Mouse (Mus musculus) hindbrain, embryonic 12.5 days (tissue): ENCODE data around the gene Pou2af1. TPM values are rescaled to one million over a fixed set of nuclear protein-coding genes. Genes with fewer than 3 reads are reported as not detected.

Experiments used
- ATAC-seq: fragments of 200-750 bp; cut with Nextera tagmentation; 2 replicates; pipeline ENCODE4 v1.8.0; 2017; ENCODE audit warnings: moderate TSS enrichment; ENCODE audit not compliant: low FRiP score
- H3K27ac ChIP-seq: fragments of 300-500 bp; sonication (generic); 2 replicates; pipeline ENCODE4 v1.5.1; 2016; ENCODE audit warnings: mild to moderate bottlenecking
- H3K27me3 ChIP-seq: fragments of 300-500 bp; sonication (generic); 2 replicates; pipeline ENCODE4 v1.6.1; 2016; ENCODE audit warnings: mild to moderate bottlenecking
- H3K36me3 ChIP-seq: fragments of 300-500 bp; sonication (generic); 2 replicates; pipeline ENCODE4 v1.6.1; 2016; ENCODE audit warnings: mild to moderate bottlenecking
- H3K4me1 ChIP-seq: fragments of 300-500 bp; sonication (generic); 2 replicates; pipeline ENCODE4 v1.6.1; 2016
- H3K4me2 ChIP-seq: fragments of 300-500 bp; sonication (generic); replicated peaks from 2 replicates; pipeline ENCODE4 v1.6.1; 2016; ENCODE audit warnings: mild to moderate bottlenecking
- H3K4me3 ChIP-seq: fragments of 300-500 bp; sonication (generic); 2 replicates; pipeline ENCODE4 v1.5.1; 2016; ENCODE audit warnings: mild to moderate bottlenecking
- H3K9ac ChIP-seq: fragments of 300-500 bp; sonication (generic); 2 replicates; pipeline ENCODE4 v1.6.1; 2016; ENCODE audit warnings: mild to moderate bottlenecking, moderate library complexity
- H3K9me3 ChIP-seq: fragments of 300-500 bp; sonication (generic); replicated peaks from 2 replicates; pipeline ENCODE4 v1.6.1; 2016; ENCODE audit warnings: mild to moderate bottlenecking
- WGBS: fragments of 180-500 bp; shearing (Covaris S2); methylation state at CpG from one replicate; pipeline ENCODE4 v1.1.7; 2016; 5-methylcytosine and 5-hydroxymethylcytosine counted together
- polyA plus RNA-seq: library from polyadenylated mRNA; unstranded; fragments of >200 nt; fragmentation: Nextera tagmentation; extraction: Ambion mirVana; gene quantifications from 2 replicates; pipeline ENCODE4 v1.2.1, GENCODE M21; 2016

The Pou2af1 gene
- polyA plus RNA-seq, 1 experiment from 2014 or later, result not detected

DNA sequence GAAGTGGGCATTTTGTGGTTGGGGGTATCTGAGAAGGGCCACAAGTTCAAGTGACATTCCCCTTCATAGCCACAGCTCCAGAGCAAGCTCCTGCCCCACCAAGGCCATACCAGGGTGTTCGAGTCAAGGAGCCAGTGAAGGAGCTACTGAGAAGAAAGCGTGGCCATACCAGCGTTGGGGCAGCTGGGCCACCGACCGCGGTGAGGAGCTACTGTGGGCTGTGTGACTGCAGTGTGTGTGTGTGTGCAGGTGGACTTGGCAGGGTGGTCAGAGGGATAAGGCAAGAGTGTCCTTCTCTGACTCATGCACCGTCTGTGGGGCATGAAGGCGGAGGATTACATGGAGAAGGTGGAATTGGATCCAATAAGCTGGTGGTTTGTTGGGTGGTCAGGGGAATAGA, 18.7 kb downstream of the Pou2af1 start:
- Histone ChIP-seq H3K36me3 (no peaks in the 10 kb centered on the region), H3K4me1 (no peaks in the 10 kb centered on the region), H3K27ac (no peak overlapping the region), H3K9ac (no peak overlapping the region), H3K27me3 (peaks cover 38% of the 10 kb centered on the region), H3K4me2 (no peak overlapping the region), H3K4me3 (no peak overlapping the region), H3K9me3 (no peaks in the 10 kb centered on the region)
- no peak for ATAC-seq
- WGBS, result 89% methylated on average over 8 of the region's 8 CpGs

DNA sequence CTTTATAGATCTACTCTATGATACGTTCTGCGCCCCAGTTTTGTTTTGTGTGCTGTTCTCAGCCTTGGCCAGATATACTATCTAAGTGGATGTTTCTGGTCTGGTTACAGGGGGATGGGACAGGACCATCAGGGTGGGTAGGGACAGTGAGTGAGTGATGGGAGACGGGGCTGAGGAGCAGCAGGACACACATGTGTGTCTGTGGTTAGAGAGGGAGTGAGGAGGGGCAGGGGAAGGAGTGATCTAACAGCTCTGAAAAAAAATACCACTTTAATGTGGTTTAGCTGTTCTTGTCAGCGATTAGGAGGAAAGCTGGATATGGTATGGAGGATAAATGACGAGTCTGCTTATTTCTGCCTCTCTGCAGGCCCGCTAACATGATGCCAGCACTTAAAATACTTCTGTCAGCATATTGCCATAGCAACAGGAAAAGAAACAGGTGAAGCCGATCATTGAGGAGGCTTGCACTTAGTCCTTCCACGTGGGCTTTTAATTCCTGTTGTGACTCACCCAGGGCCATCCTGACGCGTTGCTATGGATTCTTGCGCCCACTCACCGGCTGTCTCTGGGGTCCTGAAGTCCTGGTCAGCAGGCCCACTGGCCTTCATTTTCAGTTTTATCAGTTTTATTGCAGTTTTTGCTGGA, 25.4 kb downstream of the Pou2af1 start:
- peaks cover 24% of the 10 kb centered on the region for H3K27me3 ChIP-seq
- ATAC-seq, result no peak
- no peak overlapping the region for H3K9ac ChIP-seq
- no peaks in the 10 kb centered on the region for H3K36me3 ChIP-seq
- H3K4me3 ChIP-seq, result no peak overlapping the region
- no peak overlapping the region for H3K27ac ChIP-seq
- 68% methylated on average over 12 of the region's 12 CpGs for WGBS
- H3K9me3 ChIP-seq, result no peaks in the 10 kb centered on the region
- H3K4me2 ChIP-seq, result no peak overlapping the region
- no peaks in the 10 kb centered on the region for H3K4me1 ChIP-seq

DNA sequence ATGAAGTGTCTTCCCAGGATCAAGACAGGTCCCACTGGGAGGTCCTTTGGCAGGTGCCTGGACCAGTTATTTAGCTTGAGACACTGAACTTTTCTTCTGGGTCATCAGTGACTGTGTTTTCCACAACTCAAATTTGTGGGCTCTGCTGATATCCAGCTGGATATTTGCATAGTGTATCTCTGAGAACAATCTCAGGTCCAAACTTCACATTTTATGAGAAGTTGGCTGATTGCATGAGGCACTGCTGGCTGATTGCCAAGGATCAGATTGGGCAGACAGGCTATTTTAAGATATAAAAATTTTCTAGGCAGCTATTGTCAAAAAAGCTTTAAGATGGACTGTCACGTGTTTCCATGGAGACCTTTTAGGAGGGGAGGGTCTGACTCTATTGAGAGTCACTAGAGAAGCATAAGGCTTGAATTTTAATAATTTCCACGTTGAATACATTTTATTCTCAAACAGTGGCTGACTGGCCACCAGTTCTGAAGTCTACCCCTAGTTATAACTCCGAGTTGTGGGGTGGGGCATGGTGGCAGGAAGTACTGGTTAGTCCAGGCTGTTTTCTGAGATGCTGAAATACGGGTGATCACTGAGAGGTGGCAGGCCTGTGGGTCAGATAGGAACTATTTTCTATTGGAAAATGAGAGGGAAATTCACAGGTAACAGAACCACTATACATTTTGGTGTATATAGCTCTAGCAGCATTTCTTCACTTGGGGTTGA, 43.4 kb downstream of the Pou2af1 start:
- no peak overlapping the region for H3K4me2 ChIP-seq
- H3K27ac ChIP-seq, result no peak overlapping the region
- no peaks in the 10 kb centered on the region for H3K9me3 ChIP-seq
- H3K9ac ChIP-seq, result no peak overlapping the region
- no peaks in the 10 kb centered on the region for H3K4me1 ChIP-seq
- no peak for ATAC-seq
- H3K27me3 ChIP-seq, result no peaks in the 10 kb centered on the region
- no peak overlapping the region for H3K4me3 ChIP-seq
- no peaks in the 10 kb centered on the region for H3K36me3 ChIP-seq
- 77% methylated on average over 4 of the region's 4 CpGs for WGBS

DNA sequence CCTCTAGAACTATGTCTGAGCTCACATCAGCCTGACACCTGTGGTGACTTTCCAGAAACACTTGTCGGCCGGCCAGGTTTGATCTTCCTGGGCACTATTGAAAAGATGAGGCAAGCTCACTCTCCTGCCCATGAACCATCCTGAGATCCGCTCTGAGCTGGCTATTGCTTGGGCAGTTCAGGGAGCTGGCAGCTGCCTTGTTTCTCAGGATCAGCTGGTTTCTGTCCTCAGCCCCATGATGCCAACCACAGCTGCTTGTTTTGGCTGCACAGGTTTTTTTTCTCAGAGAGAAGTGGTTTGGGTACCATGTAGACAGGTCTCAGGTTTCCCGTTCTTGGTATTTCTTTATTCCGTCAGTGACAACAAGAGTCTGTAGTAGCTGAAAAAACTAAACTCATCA, 44.9 kb downstream of the Pou2af1 start:
- H3K27me3 ChIP-seq, result no peaks in the 10 kb centered on the region
- no peaks in the 10 kb centered on the region for H3K9me3 ChIP-seq
- no peak for ATAC-seq
- no peaks in the 10 kb centered on the region for H3K36me3 ChIP-seq
- no peak overlapping the region for H3K27ac ChIP-seq
- H3K9ac ChIP-seq, result no peak overlapping the region
- H3K4me2 ChIP-seq, result no peak overlapping the region
- H3K4me1 ChIP-seq, result no peaks in the 10 kb centered on the region
- 83% methylated on average over 5 of the region's 5 CpGs for WGBS
- no peak overlapping the region for H3K4me3 ChIP-seq

DNA sequence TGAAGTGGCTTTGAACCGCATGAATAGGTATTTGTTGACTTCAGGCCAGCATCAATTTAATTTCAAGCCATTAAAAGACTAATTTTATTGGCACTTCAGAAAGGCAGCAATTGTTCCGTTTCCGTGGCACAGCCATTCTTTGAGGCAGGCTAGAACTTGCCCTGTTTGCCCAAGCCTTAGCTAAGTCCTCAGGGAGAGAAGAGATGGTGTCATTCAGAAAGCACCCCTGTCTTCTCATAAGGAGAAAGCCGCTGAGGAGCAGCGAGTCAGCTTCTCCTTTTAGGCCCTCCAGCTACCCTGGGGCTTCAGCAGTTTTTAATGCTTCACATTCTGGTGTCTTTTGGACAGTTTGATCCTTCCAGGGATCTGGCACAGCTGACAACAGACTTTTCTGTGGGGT, 55.3 kb downstream of the Pou2af1 start:
- WGBS, result 74% methylated on average over 5 of the region's 5 CpGs
- H3K4me3 ChIP-seq, result no peak overlapping the region

DNA sequence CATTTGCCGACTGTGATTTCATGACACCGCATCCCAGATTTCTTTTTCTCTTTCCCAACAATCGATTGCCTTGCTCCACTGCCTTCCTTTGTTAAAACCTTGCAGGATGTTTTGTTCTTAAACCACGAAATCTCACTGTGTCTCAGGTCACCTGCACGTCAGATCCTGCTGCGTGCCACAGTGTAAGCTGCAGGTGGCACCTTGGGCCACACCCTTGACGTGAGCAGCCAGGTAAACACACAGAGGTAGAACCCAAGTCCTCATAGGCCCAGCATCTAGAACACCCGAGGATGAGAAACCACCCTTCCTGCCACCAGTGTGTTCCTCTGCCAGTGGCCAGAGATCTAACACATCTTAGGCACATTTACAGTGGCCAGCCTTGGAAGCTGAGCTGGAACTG, 57.6 kb downstream of the Pou2af1 start:
- Histone ChIP-seq H3K4me1 (no peaks in the 10 kb centered on the region), H3K4me2 (no peak overlapping the region), H3K27ac (no peak overlapping the region), H3K27me3 (0 out of 2 replicates have a peak, but pooled peaks cover 5% of the 10 kb centered on the region), H3K9ac (no peak overlapping the region), H3K4me3 (no peak overlapping the region), H3K9me3 (no peaks in the 10 kb centered on the region), H3K36me3 (no peaks in the 10 kb centered on the region)
- ATAC-seq, result no peak
- WGBS, result 64% methylated on average over 8 of the region's 8 CpGs

More for the DNA sequence above, 55.3 kb downstream of the Pou2af1 start:
- H3K27ac ChIP-seq, result no peak overlapping the region
- no peaks in the 10 kb centered on the region for H3K36me3 ChIP-seq
- H3K9me3 ChIP-seq, result no peaks in the 10 kb centered on the region
- no peak for ATAC-seq
- H3K4me2 ChIP-seq, result no peak overlapping the region
- 0 out of 2 replicates have a peak, but pooled peaks cover 5% of the 10 kb centered on the region for H3K27me3 ChIP-seq
- no peak overlapping the region for H3K9ac ChIP-seq
- H3K4me1 ChIP-seq, result no peaks in the 10 kb centered on the region

DNA sequence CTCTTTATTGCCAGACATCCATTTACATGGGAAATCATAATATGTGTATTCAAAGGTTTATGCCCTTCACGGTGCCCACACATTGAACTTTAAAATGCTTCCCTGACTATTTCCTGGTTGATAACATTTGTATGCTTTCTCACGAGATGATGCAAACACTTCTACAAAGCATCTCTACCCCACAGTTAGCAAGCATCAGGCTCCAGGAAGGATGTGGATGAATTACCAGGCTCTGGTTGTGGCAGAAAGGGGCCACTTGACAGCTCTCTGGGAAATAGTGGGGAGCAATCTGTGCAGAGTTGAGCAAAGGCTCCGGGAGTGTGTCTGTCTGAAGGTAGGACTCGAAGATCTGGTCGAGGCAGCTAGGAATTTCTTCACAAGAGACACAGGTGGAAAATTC, 58.6 kb downstream of the Pou2af1 start:
- ATAC-seq, result no peak
- 88% methylated on average over 5 of the region's 5 CpGs for WGBS
- no peaks in the 10 kb centered on the region for H3K9me3 ChIP-seq

DNA sequence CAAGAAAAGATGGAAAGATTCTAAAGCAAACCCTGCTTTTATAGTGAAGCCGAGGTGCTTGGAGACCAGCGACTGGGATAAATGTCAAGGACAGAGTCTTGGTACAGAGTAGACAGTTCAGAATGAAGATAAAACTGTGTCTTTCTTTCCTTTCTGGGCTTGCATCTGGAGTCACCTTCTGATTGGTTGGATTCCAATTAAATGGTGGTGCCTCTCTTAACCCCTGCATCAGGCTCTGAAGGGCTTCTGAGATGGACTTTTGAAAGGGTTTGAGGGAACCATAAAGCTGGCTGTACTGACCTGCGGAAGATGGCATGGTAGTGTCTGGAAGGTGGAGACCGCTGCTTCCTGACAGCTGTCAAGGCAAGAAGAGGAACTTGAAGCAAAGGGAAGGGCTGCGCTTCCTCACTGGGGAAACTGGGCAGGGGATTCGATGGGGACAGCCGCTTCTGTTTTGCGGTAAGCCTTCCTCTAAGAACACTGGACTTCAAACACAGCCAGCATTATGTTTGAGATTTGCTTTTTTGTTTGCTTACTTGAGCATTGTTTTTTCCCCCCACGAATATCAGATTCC, 60.2 kb downstream of the Pou2af1 start:
- H3K9ac ChIP-seq, result no peak overlapping the region
- H3K9me3 ChIP-seq, result no peaks in the 10 kb centered on the region
- no peaks in the 10 kb centered on the region for H3K36me3 ChIP-seq
- peaks cover 10% of the 10 kb centered on the region for H3K27me3 ChIP-seq
- no peak for ATAC-seq
- no peak overlapping the region for H3K27ac ChIP-seq
- no peak overlapping the region for H3K4me3 ChIP-seq
- peaks cover 8% of the 10 kb centered on the region for H3K4me1 ChIP-seq
- WGBS, result 74% methylated on average over 9 of the region's 9 CpGs
- no peak overlapping the region for H3K4me2 ChIP-seq

More for the DNA sequence above, 58.6 kb downstream of the Pou2af1 start:
- no peaks in the 10 kb centered on the region for H3K4me1 ChIP-seq
- H3K36me3 ChIP-seq, result no peaks in the 10 kb centered on the region
- H3K9ac ChIP-seq, result no peak overlapping the region
- H3K4me2 ChIP-seq, result no peak overlapping the region
- no peak overlapping the region for H3K27ac ChIP-seq
- H3K4me3 ChIP-seq, result no peak overlapping the region
- H3K27me3 ChIP-seq, result peaks cover 7% of the 10 kb centered on the region

DNA sequence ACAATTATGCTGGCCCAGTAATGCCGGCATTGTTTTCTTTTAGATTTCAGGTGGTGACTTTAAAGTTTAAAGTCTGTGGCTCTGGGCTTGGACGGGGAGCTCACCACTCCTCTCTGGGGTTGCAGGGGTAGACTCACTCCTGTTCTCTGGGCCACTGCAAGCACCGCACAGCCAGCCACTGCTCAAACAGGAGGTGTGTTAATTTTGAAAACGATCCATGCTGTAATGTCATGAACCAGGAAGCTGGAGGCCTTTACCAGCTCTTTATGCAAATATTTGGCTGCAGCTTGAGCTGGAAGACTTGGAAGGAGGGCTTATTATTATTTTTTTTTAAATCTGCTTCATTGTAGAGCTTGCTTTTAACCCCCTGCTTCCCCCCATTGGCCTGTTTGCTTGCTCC, 61.2 kb downstream of the Pou2af1 start:
- Histone ChIP-seq H3K4me3 (no peak overlapping the region), H3K36me3 (no peaks in the 10 kb centered on the region), H3K27ac (no peak overlapping the region), H3K4me2 (no peak overlapping the region), H3K27me3 (peaks cover 19% of the 10 kb centered on the region), H3K9ac (no peak overlapping the region), H3K4me1 (peaks cover 15% of the 10 kb centered on the region), H3K9me3 (no peaks in the 10 kb centered on the region)
- 48% methylated on average over 4 of the region's 4 CpGs for WGBS
- ATAC-seq, result no peak

DNA sequence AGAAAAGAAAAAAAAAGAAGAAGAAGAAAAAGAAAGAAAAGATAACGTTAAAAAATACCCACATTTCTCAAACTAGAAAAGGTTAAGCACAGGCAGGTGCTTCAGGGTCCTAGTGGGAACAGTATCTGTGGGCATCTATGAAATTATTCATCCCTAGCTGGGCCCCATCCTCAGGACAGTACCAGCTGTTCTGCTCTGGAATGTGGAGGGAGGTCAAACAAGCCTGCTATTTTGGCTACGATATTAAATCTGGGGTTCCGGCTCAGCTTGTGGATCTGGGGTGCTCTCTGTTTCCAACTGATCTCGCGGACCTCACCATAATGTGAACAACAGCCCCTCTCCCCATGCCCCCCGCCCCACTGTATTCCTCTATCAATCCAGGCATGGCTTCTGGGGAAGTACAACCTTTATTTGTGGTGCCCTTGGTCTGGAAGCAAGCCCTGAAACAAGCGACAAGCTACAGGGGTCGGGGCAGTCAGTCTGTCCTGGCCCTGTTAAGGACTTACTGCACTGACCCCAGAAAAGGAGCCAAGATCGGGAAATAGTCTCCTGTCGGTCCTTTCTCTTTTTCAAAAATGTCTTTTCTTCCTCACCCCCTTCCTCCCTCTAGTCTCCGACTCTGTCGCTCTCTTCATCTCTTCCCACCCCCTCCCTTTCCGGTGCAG, 64.5 kb downstream of the Pou2af1 start:
- peak; percentile 23; the same call in 1 of the 2 replicates for ATAC-seq

DNA sequence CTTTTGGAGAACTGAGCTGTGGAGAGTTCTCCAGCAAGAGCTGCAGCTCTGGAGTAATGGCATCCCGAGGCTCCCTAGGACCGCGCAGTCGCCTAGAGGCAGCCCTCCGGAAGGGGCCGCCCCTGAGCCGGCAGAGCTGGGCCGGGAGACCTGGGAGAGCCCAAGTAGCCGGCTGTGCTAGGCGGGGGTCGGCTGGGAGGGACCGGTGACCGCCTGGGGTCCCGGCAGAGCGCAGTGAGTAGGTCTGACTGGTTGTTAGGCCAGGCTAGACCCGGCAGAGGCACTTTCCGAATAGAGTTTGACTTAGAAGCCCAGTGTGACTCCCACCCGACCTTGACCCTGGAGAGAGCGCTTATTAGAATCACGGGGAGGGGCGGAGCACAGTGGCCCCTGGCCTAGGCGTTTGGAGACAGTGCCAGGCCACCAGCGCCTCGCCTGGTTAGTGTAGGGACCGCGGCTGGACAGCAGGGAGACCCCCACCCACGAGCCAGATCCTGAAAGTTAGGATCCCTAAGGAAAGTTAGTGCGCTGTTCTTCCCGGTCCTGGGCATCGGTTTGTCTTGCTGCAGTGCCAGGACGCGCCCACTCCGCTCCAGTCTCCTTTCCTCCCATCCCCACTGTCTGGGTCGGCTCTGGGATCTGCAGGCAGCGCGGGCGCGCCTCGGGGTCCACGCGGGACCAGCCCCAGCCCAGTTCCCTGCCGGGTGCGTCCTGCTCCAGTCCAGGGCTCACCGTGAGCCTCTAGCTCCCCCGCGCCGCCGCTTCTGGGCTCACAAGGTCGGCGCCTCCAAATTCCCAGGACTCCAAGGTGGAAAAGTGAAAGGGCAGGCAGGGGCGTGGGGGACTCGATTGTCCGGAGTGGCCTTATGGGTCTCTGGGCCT, 65.2 kb downstream of the Pou2af1 start, which contains the start of gene Colca2:
Colca2 (minus strand) TSS at position 70 of the 882 bp plus-strand sequence.
- H3K9ac ChIP-seq, result peak within 1 kb of the TSS; percentile 60
- H3K27ac ChIP-seq, result no peak within 1 kb of the TSS

More for the DNA sequence above, 64.5 kb downstream of the Pou2af1 start:
- Histone ChIP-seq H3K4me1 (peaks cover 15% of the 10 kb centered on the region), H3K36me3 (no peaks in the 10 kb centered on the region), H3K9ac (no peak overlapping the region; the same call in 1 of the 2 replicates), H3K4me2 (peak overlapping the region; percentile 87), H3K27ac (no peak overlapping the region), H3K27me3 (peaks cover 33% of the 10 kb centered on the region), H3K4me3 (peak overlapping the region; percentile 48), H3K9me3 (no peaks in the 10 kb centered on the region)
- WGBS, result 25% methylated on average over 13 of the region's 13 CpGs

More for the DNA sequence above, 65.2 kb downstream of the Pou2af1 start, which contains the start of gene Colca2:
- Histone ChIP-seq H3K4me1 (peaks cover 15% of the 10 kb centered on the region), H3K4me2 (peak within 1 kb of the TSS; percentile 87), H3K36me3 (no peaks in the 10 kb centered on the region), H3K27me3 (peaks cover 29% of the 10 kb centered on the region), H3K9me3 (no peaks in the 10 kb centered on the region), H3K4me3 (peak within 1 kb of the TSS; percentile 48)
- WGBS, result under 1% methylated on average over 51 of the region's 53 CpGs
- peak; percentile 98 for ATAC-seq
